Mouse (Mus musculus): ENCODE measurements around the gene Pcbd1.
"Not testable (repeated sequence)": the region's sequence is repeated elsewhere in the genome, so short reads cannot be mapped to it uniquely, and the experiment has no call there.

Pcbd1 gene

DNA sequence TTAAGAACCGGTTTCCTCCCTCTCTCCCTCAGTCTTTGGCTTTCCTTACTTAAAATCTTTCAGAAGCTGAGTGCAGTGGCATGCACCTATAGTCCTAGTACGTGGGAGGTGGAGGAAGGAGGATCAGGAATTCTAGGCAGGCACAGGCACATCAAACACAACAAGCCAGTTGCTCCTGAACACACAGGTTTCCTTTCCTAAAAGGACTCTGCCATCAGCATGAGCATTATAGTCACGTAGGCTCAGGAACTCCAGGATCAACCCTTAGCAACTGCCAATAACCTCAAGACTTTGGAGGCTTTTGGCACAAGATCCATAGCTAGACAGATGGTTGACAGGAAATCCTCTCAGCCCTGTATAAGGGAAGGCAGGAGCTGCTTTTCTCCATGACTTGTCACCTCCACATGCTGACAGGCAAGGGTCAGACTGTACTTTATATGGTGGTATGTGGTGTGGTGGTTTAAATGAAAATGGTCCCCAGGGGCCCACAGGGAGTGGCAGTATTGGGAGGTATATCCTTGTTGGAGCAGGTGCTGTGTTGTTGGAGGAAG is 14.5 kb downstream of the Pcbd1 start:
- no peak for DNase-seq (ENCODE audit: low spot score)

GRCm38 (mm10) chr10:61114246-61114720 is 25.2 kb downstream of the Pcbd1 start:
- DNase-seq (ENCODE audit: low spot score) = no peak

DNA sequence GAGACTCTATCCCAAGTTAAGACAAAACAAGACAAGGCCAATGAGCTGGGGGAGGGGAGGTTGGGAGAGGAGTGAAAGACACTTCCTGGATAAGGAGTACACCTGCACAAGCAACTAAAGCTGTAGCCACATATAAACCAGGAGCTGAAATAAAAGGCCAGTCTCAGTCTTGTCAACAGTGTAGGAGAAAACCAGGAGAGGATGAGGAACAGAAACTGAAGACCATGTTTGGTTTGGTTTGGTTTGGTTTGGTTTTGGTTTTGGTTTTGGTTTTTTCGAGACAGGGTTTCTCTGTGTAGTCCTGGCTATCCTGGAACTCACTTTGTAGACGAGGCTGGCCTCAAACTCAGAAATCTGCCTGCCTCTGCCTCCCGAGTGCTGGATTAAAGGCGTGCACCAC is 32.6 kb downstream of the Pcbd1 start:
- not testable (repeated sequence) for DNase-seq (ENCODE audit: low spot score)

DNA sequence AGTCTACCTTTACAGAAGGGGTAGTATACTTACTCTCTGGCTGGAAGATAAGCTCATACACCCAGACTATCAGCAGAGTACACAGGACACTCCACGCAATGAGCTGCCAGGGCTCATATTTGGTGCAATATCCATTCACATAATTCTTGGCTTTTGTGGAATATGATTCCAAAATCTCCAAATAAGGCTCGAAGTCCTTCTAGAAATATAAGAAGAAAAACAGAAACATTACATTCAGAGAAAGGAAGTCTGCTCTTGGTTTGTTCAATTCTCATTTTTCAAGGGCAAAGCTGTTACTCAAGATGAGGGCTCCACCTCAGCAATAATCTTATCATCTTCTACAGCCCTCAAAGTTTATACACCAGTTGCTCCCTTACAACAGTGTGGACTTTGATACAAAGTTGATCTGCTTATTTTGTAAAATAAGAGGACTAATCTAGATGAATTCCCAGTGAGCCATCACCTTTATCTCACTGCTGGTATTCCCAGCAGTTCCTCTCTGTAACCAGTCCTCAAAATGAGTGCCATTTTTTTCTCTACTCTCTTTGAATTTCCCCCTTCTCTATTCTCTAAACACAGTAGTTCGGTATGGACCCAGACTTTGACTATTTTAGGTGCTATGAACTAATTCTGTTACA is 34.3 kb downstream of the Pcbd1 start:
- DNase-seq (ENCODE audit: low spot score) = no peak

DNA sequence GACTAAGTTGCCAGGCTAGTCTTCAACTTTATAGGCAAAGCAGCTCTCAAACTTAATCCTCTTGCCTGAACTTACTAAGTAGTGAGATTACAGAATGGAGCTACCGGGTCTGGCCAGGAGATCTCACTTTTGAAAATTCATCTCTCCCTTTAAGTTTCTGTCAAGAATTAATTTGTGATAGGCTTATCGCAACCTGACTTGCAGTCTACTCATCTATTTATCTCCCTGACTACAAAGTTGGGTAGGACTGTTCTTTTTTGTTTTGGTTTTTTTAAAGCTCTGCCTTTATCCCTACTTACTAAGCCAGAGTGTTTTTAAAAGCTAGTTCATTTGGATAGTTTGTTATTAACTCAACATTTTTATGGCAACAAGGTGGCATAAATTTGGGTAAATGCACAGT is 35.3 kb downstream of the Pcbd1 start:
- no peak for DNase-seq (ENCODE audit: low spot score)

DNA sequence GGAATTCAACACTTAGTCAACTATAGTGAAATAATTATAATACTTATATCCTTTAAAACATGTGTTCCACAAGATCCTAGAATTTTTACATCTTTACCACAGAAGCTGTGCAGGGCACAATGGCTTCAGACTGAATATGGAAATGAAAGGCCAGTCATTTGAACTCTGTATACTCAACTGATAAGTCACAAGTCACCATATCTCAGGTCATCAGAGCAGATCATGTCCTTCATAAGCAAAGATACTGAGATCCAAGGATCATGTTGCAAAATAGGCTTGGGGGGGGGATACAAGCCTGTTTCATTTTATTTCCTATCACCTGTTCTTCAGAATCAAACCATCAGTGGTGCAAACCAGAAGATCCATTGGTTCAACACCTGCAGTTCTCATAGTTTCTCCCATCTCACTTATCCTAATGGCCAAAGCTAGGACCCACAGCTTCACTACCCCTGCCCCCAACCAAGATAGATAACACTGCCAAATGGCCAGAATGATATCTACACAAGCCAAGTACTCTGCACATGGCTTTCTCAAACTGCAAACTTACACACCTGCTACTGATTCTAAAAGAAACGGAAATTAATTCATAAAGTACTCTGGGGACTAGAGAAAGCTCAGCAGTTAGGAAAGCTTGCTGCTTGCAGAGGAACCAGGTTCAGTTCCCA is 39.7 kb downstream of the Pcbd1 start:
- peak; percentile 19 for DNase-seq (ENCODE audit: low spot score)

GRCm38 (mm10) chr10:61130959-61131358 is 41.8 kb downstream of the Pcbd1 start:
- DNase-seq (ENCODE audit: low spot score) = no peak

- DNase-seq (ENCODE audit: low spot score) = no peak
Measured at GRCm38 (mm10) chr10:61134041-61134440, 44.9 kb downstream of the Pcbd1 start.

- DNase-seq (ENCODE audit: low spot score) = no peak
Measured at GRCm38 (mm10) chr10:61135226-61135839, 46.2 kb downstream of the Pcbd1 start.

- no peak for DNase-seq (ENCODE audit: low spot score)
Measured at GRCm38 (mm10) chr10:61137567-61137966, 48.4 kb downstream of the Pcbd1 start.

- no peak for DNase-seq (ENCODE audit: low spot score)
Measured at GRCm38 (mm10) chr10:61143343-61143742, 54.2 kb downstream of the Pcbd1 start.
